Mouse (Mus musculus) monocyte, adult 5-6 weeks (primary cell): ENCODE measurements around the gene Slc38a9. TPM values are rescaled to one million over a fixed set of nuclear protein-coding genes. Genes with fewer than 3 reads are reported as not detected.

Experiments
- ATAC-seq: fragments of 153-309, 156-312 bp; replicated peaks from 2 replicates; pipeline ENCODE4 v1.8.0; 2017; ENCODE audit warnings: mild to moderate bottlenecking; ENCODE audit not compliant: low TSS enrichment, insufficient number of reproducible peaks, severe bottlenecking, poor library complexity, low FRiP score
- total RNA-seq: library from RNA; stranded (forward); fragments of 200-1000, 200-491, 200-594 nt; gene quantifications from 3 replicates; pipeline ENCODE4 v1.2.3, GENCODE M21; 2017

The Slc38a9 gene
- total RNA-seq, 1 experiment from 2014 or later: 35.9 TPM

DNA sequence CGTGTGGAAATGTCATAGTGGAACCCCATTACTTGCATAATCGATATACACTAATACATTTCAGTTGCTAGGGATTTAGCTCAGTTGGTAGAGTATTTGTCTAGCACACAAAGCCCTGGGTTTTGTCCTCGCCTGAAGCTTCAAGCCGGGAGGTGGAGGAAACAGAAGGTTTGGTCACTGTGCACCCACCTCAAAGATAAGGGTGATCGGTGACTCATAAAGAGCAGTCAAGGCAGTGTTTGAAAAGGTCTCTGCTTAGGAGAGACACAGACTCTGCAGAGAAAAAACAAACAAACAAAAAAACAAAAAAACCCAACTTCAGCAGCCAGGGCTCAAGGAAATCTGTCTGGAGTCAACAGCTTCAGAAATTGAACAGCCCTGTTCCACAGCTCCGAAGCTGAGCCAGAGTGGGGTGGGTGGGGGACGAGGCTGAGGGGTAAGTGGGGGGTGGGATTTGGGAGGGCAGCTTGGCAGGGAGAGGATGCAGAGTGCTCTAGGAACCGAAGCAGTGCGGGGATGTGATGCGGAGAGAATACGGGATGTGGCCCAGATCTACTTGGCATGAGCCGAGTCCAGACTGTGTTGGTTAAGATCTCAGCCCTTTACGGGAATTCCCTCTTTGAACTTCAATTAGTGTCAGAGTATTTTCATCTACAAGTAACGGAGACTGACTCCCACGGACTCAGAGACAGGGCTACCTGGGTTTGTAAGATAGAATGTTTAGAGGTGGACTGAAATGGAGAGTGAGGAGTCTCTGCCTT is 99.4 kb downstream of the Slc38a9 start:
- ATAC-seq: no peak

GRCm38 (mm10) chr13:112760538-112760881 is 100.0 kb downstream of the Slc38a9 start:
- peak; percentile 77 for ATAC-seq

GRCm38 (mm10) chr13:112761787-112762186 is 101.2 kb downstream of the Slc38a9 start:
- ATAC-seq: no peak

DNA sequence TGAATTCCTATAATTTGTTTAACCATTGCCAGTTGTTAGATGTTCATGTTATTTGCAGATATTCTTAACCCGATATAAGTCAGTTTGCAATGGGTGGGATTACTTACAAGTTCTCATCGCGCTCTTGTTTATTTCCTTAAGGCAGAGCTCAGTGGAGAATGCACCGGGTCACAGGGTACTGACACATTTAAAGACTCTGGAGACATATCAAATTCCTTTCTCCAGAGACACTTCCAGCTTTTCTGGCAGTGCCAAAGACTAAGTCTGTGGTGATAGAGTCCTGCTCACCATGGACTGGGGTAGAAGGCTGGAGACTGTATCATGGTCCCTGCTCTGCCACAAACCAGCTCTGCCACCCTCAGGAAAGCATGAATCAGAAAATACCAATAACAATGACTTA is 102.0 kb downstream of the Slc38a9 start:
- no peak for ATAC-seq

DNA sequence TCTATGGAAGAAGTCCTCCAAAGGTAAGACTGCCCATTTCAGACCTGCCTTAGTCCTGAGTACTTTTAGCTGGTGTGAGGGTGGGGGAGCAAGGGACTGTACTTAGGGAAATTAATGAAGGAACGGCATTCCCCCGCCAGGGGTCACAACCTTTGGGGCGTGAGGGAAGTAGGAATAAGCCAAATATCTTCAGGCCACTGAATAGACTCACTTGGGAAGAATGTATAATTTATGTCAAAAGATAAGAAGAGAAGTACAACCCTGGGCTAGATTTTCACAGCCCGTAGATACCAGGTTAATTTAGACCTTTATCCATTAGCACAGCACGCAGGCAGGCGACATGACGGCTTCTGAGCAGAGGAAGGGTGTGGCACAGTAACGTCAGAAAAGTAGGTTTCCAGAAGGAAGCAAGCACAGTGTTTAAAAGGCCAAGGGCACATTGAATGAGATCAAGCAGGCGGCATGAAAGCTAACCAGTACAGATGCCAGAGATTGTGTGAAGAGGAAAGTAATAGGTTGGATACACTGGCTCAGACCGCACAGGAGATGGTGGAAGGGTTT is 103.1 kb downstream of the Slc38a9 start:
- ATAC-seq: no peak

DNA sequence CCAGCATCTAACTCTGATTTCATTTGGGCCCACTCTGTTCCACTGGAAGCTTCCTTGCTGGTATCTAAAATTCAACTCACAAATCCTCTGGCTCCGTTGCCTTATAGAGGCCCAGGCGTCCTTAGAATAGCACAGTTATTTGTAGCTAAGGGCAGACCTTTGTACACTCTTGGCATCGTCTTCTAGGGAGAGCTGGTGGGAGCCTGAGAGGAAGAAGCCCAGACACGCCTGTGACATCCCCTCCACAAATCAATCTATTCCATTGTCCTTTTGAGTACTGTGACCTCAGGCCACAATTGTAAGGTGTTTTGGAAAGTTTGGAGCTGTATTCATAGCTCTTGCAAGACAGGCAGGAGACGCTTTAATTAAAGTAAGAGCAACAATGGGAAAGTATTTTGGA is 104.0 kb downstream of the Slc38a9 start:
- no peak for ATAC-seq

DNA sequence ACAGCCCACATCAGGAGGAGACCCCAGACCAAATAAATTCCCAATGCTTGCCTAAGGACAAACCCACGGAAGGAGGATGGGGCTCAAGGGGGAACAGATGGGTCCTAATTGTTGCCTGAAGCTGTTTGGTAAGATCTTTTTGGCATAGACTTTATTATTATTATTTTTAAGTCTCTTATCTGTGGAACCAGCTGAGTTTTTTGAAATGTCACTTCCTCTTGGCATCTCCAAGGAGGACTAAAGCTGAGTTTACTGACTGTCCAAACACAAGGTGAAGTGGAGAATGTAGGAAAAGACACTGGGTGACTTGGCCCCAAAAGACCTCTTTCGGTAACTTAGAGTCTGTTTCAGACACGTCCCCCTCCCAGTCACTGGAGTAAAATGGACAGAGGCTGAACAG is 105.1 kb downstream of the Slc38a9 start:
- ATAC-seq: no peak

DNA sequence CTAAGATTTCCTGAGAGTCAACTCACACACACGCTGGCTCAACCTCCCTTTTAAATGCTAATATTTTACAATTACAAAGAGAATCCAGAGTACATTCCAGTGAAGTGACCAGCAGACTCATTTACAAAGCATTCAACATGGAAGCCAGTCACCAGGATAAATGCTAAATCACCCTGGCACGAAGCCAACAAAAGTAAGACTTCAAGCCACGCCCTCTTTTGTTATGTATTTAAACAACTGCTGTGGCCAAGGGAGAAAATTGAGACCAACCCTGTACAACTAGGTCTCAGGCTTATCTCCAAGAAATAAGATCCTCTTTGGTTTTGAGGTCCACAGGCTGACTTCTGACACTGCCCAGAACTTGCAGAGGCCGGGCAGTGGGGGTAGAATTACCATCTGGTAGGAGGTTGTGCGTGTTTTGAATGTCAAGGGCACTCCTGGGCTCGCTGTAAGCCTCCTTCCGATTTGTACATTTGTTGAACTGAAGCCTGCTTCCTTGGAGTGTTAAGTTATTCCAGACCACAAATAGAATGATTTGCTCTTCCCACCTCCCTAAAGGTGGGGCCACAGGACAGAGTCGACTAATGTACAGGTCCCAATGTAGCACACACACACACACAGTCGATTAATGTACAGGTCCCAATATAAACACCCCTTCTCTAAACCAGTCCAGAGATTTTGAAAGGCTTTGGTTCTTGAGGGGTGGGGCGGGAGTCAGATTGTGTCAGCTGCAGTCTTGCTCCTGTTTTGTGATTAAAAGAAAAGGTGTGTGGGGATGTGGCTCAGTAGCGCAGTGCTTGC is 110.2 kb downstream of the Slc38a9 start:
- no peak for ATAC-seq

DNA sequence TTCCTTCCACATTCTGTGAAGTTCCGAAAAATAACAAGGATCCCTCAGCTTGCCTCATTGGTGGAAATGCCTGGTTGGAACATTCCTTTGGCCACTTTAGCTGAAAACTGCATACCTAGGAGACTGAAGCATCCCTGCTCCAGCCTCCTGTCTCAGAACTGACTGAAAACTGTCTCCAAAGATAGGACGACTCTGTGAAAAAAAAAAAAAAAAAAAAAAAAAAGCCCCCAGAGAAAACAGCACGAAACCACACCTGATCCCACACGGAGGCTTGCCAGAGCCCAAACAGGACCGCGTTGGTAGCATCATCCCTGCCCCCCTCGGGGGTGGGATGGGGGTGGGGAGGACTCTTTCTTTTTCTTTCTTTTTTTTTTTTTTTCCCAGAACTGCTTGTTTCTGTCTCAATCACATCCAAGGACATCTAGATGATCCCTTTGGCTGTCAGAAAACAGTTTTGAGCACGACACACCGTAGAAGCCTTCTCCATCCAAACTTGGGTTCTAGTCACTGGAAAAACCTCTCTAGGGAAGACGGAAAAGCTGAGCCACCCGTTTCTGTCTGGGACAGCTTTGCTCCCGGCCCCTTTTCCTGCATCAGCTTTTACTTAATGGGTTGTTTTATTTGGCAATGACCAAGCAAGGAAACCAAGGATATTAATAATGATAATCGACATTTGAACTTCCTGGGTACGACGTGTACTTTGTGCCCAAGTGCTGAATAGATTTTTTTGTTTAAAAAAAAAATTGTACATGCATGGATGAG is 111.1 kb downstream of the Slc38a9 start:
- ATAC-seq: no peak

- no peak for ATAC-seq
Measured at GRCm38 (mm10) chr13:112772252-112772651, 111.7 kb downstream of the Slc38a9 start.

DNA sequence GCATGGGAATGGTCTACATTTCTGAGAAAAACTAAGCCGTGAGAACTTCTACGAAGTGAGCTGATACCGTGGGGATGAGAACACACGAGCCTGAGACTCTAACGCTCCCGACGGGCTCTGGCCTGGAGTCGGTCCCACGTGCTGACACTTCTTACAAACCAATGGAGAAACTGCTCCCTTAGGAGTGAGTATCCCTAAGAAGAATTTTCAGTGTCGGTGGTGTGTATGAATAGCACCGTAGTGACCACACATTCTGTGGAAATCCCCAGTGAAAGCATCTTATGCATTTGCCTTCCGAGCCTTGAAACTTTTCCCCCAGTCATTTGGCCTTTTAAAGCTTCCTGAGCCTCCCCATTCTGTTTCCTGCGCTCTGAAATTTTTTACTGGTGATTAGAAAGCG is 112.3 kb downstream of the Slc38a9 start:
- ATAC-seq: no peak

DNA sequence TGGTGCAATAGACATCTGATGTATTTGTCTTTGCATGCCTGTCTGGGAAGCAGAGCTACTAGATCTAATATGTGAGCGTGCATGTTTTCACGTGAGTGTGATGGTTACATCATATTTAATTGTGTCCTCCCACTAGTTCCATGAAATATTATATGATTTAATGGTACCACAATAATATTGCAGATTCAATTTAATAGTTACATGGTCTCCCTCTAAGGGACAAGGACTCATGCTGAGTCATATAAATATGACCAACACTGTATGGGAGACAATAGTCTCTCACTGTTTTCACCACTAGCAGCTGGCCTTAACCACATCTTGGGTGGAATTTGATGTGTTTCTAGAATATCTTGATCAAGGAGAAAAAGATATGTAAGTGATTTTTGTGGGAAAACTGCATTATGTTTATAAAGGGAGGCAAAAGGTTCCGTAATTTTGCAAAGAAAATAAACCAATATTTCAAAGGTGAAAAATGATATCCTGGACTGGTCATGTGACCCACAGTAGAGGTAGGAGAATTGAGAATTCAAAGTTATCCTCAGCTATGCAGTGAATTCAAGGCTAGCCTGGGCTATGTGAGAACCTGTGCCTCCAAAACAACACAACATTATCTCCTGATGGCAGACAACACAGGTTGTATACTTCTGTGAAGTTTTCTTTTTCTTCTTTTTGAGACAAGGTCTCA is 113.6 kb downstream of the Slc38a9 start:
- no peak for ATAC-seq

- ATAC-seq: no peak
Measured at GRCm38 (mm10) chr13:112775856-112776255, 115.3 kb downstream of the Slc38a9 start.

DNA sequence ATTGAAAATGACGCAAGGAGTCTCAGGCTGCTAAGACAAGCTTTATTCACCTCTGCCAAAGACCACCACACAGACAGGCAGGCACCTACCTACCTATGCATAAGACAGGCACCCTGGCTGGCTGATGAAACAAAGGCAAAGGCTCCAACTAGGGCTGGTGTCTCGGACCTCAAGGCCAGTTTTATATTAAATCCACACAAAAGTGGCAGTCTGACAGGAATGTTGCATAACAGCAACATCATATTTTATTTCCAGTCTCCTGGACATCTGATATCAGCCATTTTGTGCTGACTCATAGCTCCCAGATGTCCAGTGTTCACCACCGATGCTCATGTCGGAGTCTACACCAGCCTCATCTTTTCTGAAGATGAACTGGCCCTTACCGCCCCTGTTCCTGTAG is 117.9 kb downstream of the Slc38a9 start:
- no peak for ATAC-seq

- no peak for ATAC-seq
Measured at GRCm38 (mm10) chr13:112785305-112785704, 124.8 kb downstream of the Slc38a9 start.

- no peak for ATAC-seq
Measured at GRCm38 (mm10) chr13:112786142-112786541, 125.6 kb downstream of the Slc38a9 start.

DNA sequence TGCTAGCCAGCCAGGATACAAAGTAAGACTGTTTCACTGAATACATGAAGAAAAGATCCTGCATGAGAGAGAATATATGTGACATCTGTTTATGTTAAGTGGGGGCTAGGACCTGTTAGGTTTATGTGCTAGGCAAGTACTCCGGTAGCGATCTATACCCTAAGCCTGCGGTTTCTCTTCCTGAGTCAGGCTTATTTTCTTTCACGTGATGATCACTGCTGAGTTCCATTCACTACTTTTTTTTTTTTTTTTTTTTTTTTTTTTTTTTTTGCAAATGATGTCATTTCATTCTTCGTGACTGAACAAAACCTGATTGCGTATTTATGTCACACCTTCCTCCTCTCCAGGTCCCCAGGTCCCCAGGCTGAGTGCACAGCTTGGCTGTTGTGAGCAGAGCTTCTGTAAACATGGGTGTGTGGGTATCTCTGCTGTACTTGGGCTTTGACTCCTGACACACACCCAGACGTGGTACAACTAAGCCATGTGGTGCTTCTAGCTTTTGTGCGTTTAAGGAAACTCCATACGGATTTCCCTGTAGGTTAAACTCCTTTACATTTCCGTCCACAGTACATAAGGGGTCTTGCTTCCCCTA is 126.5 kb downstream of the Slc38a9 start:
- no peak for ATAC-seq
